Mouse (Mus musculus): ENCODE measurements at regions not wholly inside any gene's neighbourhood (a gene's known extent, or its start where the extent isn't known, plus 50 kb on each side); places are given as distances from the start of the nearest gene placed in this dataset.

DNA sequence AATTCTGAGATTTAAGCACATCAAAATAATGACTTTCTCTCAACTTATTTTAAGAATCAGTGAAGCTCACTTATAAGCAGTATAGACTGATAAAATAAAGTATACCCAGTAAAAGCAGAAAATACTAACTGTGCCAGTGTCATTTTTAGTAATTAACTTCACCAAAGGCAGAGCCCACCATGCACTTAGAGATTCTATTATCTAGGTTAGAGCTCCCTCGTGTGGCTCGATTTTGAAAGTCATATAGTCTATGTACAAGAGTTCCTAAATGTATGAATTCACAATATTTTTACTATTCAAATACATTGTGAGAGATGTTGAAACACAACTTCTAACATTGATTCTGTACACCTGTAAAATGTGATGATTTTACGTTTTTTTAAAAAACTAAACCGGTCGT lies 589.3 kb downstream of the Kcnj3 start:
- intact Hi-C loops (cut with DNase I): loop anchor here (10.0 kb wide), 1 partner anchor 940 kb away; no protein-coding TSS in a partner anchor
- DNase-seq: no peak

DNA sequence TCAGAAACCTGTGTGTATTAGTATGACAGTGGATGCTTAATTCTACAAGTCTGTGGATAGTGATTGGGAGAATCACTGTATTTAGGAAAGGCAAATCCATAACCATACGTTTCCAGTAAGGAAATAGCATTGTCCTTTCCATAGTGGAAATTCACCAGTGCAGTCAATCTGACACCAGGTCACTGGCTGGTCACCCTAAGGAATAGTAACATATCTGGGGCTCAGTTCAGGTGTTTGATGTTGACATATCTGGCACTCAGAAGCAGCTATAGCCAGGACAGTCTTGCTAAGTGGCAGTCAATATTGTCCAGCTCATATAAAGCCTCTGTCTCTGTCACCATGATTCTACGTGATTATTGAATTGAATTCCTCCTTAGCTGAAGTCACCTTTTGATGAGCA lies 593.2 kb downstream of the Kcnj3 start:
- intact Hi-C loops (cut with DNase I): loop anchor here (10.0 kb wide), 1 partner anchor 944 kb away; no protein-coding TSS in a partner anchor
- DNase-seq: no peak
